Mouse (Mus musculus) ES-Bruce4 (cell line): Measurements from ENCODE around the gene Fli1.

Experiments used
- CTCF ChIP-seq: IDR thresholded peaks from one replicate; pipeline ENCODE4 v1.8.1; 2011; ENCODE audit warnings: low read depth, low read length
- POLR2A ChIP-seq: IDR thresholded peaks from one replicate; pipeline ENCODE4 v1.8.1; 2011; ENCODE audit warnings: low read length; ENCODE audit not compliant: insufficient read depth

DNA sequence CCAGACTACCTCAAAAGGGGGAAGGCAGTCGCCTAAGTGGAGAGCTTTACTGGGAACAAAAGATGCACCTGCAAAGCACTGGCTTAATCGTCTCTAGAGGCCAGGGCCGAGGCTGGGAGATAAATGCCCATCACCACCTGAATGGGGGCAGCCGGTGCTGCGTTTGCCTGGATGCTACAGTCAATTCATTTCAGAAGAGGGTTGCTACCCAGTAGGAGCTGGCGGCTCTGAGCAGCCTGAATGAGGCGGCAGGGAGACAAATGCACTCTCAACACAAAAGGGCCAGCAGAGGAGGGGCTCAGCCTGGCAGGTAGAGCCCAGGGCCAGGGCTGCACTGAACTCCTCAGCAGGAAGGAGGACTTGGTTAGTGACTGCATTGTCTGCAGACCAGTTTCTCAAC lies 92.5 kb downstream of the Fli1 start:
- TF ChIP-seq CTCF, result no peak
- no peak for TF ChIP-seq POLR2A
